Mouse (Mus musculus) left cerebral cortex, postnatal 4 days (tissue): Measurements from ENCODE around the gene Ybx2. TPM values are rescaled to one million over a fixed set of nuclear protein-coding genes. Genes with fewer than 3 reads are reported as not detected.

Experiments
- DNase-seq: peaks from one replicate; pipeline ENCODE4 v3.0.0-alpha.2; 2022
- intact Hi-C: fragments of 180-260 bp; cut with DNase I; formaldehyde crosslinking; loops from one replicate; pipeline ENCODE4 v1.15.1; 2025
- total RNA-seq, 2 experiments: library from RNA; stranded (reverse); gene quantifications; 2 replicates each; pipeline ENCODE4 v1.2.3; 2021

Gene Ybx2
- total RNA-seq, result 10 to 100 TPM; 16.1 to 23.5 TPM

DNA sequence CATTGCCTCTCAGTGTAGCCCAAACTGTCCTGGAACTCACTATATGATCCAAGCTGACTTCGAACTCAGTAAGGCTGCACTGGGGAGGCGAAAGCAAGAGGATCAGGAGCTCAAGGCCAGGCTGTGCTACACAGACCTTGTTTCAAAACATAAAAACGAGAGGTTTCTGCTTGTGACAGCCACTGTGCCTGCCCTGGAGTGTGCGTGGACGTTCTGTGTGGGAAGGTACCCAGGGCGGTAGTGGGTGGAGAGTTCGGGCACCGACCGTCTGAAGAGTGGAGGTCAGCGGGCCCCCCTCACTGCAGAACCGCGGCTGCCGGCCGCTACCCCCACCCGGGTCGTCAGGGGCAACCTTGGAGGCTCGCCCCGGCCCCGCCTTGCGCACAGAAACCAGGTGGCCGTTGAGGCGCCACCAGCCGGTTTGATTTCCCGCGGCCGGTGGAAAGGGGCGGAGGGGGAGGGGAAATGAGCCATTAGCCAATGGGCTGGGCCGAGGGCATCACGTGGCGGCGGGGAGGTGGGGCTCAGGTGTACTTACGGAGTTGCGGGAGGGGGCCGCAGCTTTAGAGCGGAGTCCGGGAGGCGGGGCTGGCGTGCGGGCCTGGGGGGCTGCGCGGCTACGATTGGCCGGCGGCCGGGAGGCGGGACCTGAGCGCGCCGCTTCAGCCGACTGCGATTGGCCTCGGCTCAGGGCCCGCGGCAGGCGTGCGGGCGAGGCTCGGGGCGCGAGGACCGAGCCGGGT, at the start of gene Ybx2:
Gene Ybx2, plus strand, starts transcription at position 660 of the 743 bp plus-strand sequence.
- intact Hi-C loops, result loop anchor here (10.0 kb wide), 1 partner anchor 49 kb away; the partner anchor contains the start of genes Ctdnep1 and Elp5
- peak; percentile 96 for DNase-seq

DNA sequence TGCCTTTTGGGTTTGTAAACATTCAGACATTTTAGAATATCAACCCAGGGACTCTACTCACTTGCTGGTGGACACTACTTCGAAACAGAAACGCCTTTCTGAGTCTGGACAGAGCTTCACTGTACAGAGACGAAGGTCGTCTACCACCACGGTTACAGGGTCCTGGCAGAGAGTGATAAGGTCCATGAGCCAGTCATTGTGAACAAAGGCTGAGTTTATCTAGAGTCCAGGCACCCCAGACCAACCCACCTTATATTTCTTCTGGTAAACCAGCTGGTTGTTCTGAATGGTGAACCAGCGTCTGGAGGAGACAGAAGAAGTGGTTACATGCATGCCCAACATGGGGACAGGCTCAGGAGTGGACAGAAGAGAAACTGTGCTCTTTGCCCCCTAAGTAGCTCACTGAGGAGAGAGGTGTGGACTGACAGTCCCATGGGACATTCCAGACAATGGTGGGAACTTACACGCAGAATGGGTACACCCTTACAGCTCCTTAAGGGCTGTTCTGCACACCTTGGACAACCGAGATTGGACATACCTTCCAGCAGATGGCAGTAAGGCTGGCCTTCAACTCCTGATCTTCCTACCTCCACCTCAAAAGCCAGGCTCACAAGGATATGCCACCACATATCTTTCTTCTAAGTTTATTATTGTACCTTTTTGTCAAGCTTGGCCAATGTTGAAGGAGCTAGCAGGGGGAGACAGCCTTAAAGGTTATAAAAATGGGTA, 48.5 kb upstream of the Ybx2 start:
- intact Hi-C loops, result no loop called here
- DNase-seq, result no peak

DNA sequence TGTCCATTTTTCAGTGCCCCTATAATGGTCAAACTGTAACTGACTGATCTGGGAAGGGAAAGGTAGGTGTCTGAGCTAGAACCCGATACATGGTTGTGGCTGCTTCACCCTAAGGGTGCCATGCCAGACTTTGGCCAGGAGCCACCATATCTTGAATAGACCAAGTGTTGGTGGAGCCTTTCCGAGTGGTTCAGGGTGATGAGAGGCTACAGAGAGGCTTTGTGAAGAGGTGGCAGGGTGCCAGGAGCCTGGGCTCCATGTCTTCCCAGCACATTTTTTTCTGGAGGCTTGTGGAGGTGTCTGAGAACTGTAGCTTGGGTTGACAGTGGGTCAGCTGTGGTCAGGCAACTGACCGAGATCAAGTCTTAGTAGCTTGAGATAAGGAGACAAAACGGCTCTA, 44.1 kb upstream of the Ybx2 start:
- intact Hi-C loops, result no loop called here
- peak; percentile 50 for DNase-seq

DNA sequence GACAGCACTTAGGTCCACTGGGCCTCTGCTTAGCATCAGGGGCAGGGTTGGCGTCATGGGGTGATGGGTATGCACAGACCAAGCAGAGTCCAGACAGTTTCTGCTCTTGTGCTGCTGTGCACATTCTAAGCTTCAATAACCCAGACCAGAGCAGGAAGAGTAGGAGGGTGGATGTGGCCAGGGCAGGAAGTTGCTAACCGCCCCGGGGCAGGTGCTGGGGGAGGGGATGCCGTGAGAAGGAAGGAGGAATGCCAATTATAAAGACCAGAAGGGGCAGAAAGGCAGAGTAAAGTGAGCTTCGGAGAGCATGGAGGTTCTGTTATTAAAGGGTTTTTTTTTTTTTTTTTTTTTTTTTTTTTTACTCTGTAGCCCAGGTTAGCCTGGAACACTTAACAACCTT, 40.9 kb upstream of the Ybx2 start:
- intact Hi-C loops, result no loop called here

DNA sequence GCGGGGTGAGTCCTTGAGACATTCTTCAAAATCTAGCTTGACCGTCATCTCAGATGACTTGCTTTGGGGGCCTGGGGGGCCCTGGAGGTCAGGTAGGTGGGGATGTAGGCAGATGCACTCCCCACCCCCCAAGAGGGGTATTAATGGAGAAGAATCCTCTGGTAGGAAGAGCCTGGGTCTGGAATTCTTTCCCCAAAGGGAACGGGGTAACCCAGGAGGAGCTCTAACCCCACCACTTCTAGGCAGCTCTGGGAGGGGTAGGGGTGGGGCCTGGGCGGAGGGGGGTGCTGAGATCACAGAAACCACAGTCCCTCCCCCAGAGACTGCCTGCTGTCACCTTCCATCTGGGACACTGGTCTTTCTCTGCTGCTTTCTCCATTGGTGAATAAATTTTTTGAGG, 40.3 kb upstream of the Ybx2 start, which contains the start of gene Acap1:
Gene Acap1, minus strand, starts transcription at position 249 of the 400 bp plus-strand sequence.
- DNase-seq, result no peak

More for the DNA sequence above, 40.9 kb upstream of the Ybx2 start:
- no peak for DNase-seq

DNA sequence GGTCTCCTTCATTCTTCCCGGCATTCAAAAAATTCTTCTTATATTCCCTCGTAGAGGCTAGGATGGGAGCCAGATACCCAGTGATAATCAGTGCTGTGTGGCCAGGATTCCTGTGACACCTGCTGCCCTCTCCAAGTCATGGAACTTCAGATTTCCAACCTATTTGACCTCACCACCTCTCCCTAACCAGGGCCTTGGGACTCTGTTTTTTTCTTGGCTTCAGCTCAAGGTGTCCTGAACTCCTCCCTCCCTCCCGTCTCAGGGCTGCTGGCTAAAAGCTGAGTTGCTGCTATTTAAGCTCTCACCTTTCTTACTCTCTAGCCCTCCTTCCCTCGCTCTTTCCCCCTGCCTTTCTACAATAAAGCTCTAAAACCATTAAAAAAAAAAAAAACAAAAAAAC, 35.7 kb upstream of the Ybx2 start:
- intact Hi-C loops, result no loop called here
- no peak for DNase-seq

More for the DNA sequence above, 40.3 kb upstream of the Ybx2 start, which contains the start of gene Acap1:
- intact Hi-C loops, result no loop called here

DNA sequence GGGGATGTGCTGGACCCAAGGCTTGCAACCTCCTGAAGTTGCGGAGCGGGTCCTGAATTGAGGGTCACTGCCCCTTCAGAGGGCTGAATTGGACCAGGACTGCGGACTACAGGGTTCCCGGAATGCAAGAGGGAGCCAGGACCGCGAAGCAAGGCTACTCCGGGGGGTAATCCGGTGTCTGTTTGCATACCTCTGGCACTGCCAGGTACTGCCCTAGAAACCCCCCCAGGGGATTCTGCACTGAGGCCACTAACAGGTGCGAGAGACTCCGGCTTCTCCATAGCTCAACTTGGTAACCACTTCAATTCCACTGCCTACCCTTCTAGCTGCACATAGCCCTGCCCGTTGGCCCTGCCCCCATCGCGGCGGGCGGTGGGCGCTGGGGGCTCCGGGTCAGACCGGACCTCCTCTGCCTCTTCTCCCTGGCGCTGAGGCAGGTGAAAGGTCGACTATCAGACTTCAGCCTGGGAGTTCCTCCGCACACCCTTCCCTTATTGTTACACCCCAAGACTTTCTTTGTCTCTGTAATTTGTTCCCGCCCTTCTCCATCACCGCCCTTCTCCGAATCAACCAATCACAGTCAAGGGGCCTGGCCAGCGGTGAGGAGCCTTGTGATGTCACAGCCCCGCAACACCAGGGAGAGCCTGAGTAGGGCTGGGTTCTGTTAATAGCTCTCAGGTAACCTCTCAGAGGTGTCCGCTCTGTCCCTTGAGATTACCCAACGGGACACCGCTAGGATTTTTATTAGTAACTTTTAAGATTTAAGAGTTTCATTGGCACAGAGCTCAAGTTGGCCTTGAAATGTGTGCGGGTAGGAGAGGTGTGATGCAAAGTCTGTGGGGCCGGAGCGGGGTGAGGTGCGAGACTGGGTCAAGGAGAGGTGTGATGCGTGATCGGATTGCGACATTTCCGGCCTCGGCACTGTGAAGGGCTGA, 34.9 kb upstream of the Ybx2 start, which contains the start of the genes 2810408A11Rik and Neurl4:
Gene 2810408A11Rik, minus strand, starts transcription at position 517 of the 935 bp plus-strand sequence.
Gene Neurl4, plus strand, starts transcription at position 602 of the 935 bp plus-strand sequence.
- intact Hi-C loops, result no loop called here
- DNase-seq, result peak; percentile 91

DNA sequence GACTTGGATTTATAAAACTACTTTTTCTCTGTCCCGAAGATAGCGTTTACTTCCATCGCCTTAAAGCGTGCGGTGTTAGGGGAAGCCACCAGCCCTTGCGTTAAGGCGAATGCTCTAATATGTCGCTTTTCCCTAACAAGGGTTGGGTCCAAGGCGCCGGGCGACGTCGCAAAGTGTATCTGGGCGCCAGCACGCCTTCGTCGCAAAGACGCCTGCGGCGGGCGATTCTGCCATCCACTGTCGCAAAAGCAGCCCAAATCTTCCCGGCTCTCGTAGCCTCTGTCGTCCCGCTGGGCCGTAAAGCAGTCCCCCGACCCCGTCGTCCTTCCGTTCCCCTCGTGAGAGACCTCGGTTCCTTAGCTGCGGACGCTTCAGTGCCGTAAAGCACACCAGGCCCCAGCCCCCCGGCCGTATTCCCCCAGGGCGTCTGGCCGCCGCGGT, 34.2 kb upstream of the Ybx2 start:
- intact Hi-C loops, result no loop called here
- peak; percentile 97 for DNase-seq

DNA sequence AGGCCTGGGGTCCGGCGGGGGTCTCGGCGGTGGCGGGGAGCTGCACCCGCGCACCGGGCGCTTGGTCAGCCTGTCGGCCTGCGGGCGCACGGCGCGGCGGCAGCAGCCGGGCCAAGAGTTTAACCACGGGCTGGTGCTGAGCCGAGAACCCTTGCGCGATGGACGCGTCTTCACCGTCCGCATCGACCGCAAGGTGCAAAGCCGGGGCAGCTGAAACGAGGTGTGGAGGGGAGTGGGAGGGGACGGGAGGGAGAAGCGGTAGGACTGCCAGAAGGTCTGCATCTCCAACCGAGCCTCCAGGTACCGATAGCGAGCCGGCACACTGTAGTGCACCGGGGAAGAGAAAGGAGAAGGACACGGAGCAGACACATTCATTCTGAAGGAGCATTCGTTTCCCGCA, 33.6 kb upstream of the Ybx2 start:
- intact Hi-C loops, result no loop called here
- no peak for DNase-seq

DNA sequence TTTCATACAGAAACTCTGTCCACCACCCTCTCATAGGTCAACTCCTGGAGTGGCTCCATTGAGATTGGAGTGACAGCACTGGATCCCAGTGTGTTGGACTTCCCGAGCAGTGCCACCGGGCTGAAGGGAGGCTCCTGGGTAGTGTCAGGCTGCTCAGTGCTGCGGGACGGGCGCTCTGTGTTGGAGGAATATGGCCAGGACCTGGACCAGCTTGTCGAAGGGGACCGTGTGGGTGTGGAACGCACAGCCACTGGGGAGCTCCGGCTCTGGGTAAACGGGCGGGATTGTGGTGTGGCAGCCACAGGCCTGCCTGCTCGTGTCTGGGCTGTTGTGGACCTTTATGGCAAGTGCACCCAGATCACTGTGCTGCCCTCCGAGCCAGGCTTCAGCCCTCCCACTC, 32.6 kb upstream of the Ybx2 start:
- DNase-seq, result no peak

DNA sequence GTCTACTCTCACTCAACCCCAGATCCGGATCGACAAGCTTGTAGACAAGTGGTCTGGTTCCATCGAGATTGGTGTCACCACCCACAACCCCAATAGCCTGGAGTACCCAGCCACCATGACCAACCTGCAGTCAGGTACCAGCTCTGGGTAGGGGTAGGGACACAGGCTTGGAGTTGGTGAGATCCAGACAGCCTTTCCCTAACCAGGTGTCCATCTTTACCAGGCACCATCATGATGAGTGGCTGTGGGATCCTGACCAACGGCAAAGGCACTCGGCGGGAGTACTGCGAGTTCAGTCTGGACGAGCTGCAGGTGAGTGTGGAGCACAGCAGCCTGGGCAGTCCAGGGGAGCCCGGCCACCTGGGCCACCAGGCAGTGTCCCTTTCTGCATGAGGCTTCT, 31.3 kb upstream of the Ybx2 start:
- intact Hi-C loops, result no loop called here
- DNase-seq, result no peak

More for the DNA sequence above, 32.6 kb upstream of the Ybx2 start:
- intact Hi-C loops, result no loop called here

DNA sequence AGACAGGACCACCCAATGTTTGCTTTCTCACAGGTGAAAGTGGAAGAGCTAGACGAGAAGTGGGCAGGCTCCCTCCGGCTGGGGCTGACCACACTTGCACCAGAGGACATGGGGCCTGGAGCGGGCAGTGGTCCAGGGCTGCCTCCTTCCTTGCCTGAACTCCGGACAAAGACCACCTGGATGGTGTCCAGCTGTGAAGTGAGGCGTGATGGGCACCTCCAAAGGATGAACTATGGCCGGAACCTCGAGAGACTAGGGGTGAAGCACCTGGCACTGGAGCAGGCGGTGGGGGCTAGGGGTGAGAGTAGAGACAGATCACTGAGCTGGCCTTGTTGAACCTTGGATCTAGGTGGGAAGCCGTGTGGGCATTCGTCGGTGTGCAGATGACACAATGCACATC, 27.0 kb upstream of the Ybx2 start:
- DNase-seq, result no peak
- intact Hi-C loops, result no loop called here

DNA sequence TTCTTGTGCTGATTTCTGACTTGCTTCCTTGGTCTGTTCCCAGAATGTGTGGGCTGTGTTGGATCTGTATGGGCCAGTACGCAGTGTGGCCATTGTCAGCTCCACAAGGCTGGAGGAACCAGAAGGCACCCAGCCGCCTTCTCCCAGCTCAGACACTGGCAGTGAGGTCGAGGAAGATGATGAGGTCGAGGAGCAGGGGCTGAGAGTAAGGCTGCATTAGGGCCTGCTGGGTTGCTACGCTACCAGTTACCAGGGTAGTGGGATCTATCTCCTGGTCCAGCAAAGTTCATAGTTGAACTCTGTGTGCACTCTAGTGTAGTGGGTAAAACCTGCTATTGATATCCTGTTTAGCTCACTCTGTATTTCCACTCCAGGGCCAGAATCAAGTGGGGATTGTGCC, 26.4 kb upstream of the Ybx2 start:
- no peak for DNase-seq
- intact Hi-C loops, result no loop called here

DNA sequence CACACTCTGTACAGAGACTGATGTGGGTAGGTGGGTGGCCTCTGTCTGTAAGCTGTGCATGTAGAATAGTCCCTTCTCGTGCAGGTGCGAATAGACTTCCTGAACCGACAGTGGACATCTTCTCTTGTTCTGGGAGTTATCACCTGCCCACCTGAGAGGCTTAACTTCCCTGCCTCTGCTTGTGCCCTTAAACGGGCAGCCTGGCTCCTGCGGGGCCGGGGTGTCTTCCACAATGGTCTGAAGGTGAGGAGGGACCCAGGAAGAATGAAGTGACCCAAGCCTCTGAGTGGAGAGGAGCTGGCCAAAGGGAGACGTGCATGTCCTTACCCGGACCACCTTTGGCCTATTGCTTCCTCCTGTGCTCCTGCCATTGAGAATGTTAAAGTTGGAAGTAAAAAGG, 25.4 kb upstream of the Ybx2 start:
- intact Hi-C loops, result no loop called here
- DNase-seq, result no peak

DNA sequence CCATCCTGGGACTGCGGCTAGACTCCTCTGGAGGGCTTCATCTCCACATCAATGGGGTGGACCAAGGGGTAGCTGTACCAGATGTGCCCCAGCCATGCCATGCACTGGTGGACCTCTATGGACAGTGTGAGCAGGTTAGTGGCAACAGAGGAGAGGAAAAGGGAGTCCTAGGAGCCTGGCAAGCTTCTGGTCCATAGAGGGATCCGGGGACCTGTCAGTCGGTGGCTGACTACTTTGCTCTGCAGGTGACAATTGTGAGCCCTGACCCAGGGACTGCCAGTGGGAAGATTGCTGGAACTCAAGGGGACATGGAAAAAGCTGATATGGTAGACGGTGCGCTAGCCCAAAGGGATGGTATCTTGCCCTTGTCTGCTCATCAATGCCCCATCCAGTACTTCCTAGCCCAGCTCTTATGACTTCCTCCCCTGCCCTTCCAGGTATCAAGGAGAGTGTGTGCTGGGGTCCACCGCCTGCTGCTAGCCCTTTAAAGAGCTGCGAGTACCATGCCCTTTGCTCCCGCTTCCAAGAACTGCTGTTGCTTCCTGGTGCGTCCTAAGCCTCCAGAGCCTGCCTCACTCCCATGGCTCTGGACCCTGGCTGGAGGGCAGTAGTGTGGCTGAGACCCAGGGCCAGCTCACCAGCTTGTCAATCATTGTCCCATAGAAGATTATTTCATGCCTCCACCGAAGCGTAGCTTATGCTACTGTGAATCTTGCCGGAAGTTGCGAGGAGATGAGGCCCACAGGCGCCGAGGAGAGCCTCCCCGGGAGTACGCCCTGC, 24.6 kb upstream of the Ybx2 start:
- no peak for DNase-seq
- intact Hi-C loops, result no loop called here

DNA sequence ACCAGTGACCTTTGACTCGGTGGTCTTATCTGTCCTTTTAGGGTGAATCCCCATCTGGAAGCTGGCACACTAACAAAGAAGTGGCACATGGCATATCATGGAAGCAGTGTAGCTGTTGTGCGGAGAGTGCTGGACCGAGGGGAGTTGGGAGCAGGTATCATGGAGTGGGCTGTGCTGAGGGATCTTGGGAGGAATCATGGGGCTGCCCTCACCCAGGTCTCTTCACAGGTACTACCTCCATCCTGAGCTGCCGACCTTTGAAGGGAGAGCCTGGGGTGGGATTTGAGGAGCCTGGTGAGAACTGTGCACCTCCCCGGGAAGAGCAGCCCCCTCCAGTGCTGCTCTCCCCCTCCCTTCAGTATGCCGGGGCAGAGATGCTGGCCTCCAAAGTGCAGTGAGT, 23.9 kb upstream of the Ybx2 start:
- intact Hi-C loops, result no loop called here
- no peak for DNase-seq

DNA sequence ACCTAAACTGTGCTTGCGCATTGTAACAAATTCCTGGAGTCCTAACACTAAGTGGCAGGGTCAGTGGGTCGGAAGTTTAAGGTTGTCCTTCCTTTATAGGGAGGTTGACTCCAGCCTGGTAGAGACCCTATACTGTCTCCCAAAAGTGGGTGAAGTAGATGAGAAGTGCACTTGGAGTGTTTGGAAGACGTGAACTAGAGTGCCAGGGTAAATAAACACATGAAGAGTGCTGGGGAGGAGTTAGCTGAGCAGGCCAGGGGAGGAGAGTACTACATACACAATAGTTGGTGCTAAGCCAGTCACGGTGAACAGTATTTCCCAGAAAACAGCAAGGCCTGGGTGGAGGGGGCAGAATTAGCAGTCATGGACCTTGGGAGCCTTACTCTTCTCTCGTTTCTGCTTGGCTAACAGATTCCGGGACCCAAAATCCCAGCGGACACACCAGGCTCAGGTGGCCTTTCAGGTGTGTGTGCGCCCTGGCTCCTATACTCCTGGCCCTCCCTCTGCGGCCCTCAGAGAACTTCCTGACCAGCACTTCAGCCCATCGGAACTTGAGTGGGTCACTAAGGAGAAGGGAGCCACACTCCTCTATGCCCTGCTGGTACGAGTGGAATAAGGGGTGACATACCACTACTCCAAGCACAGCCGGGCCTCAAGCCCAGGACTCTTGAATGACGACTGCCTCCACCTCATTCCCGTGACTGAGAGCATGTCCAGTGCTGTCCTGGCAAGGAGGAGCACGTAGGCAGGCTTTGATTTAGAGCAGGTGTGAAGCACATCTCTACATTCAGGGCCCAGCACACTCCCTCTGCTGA, 22.7 kb upstream of the Ybx2 start:
- intact Hi-C loops, result no loop called here
- DNase-seq, result no peak

DNA sequence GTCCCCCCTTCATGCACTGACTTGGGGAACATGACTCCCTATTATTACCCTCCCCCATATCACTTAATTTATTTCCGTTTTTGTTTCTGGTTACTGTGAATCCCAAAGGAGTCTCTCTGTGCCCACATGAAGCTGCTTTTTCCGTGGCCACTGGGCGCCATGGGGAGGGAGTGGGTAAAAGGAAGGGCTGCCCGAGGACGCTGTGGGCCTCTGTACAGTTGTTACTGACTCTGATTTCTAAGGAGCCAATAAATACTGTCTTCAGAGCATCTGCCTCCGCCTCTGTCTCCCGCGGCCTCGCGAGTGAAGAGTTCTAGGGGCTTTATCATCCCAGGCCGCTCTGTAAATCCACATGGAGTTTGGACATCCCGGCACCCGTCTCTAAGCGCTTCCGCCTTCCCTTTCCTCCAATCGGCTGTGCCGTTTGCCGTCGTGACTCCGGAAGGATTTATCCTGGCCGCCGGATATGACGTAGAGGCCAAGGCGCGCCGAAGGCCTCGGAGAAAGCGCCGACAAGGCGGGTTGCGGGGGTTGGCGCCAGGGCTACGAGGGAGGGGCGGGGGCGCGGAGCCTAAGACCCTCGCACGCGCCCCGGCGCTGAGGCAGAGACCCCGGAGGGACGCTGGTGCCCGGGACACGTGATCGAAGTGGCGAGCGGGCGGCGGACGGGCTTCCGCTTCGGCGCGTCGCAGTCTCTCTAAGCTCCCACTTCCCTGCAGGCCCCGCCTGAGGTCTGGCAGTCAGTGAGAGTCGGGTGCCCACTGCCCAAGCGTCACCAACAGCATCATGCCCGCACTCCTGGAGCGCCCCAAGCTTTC, 21.8 kb upstream of the Ybx2 start, which contains the start of gene Gps2:
Gene Gps2, plus strand, starts transcription at position 335 of the 818 bp plus-strand sequence.
- intact Hi-C loops, result no loop called here
- DNase-seq, result peak; percentile 93
